ENCODE assay signal across 9 mouse cellular contexts in the genomic region with DNA sequence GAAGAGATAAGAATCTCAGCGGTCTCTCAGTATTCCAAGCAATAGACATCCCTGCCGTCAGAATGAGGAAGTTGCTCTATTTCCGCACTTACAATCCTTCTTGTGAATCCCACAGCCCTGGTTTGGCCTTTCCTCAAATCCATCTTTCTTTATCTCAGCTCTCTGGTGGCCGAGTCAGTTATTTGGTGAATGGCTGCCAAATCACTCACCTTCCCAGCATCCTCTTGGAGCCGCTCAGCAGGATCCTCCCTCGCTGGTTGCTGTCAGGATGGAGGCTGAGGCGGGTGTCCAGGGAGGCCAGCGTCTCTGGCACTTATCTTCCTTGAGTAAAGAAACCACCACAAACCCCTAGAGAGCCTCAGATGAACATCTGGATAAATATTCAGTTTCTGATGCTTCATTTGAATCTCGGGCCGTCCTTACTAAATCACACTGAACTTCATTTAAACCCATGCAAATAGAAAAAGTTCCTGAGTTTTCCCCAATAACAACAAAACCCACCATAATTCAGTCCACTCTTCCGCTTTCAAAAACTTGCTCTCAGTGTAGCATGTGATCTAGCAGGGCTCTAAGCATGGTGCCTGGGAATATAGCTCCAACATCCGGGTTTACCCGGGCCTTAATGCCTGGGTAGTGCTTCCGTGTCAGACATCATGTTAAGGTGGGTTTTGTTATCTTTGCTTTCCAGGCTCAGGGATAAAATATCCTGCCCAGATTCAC.
A peak's percentile ranks its signal among the peaks of the same experiment; 100 is the strongest.
DNase-seq lines count a peak whose midpoint lies in the region; ATAC-seq and TF ChIP-seq lines count a peak whose summit lies in the region.
"Had no signal": no experiment of that assay in that cellular context is flagged by ENCODE, and none has a peak within 500 bp of the region (broad histone marks: within the 10 kb centered on the region; RNA-seq: fewer than 3 reads in every experiment).

No protein-coding gene starts in this region.

- ATAC-seq in intestine, embryonic 16.5 days = peak; percentile 49; the same call in 1 of the 2 replicates
- ATAC-seq in intestine, embryonic 15.5 days = no peak
- no peak for ATAC-seq in embryonic facial prominence, embryonic 13.5 days (ENCODE audit: insufficient number of reproducible peaks, insufficient read depth, low FRiP score, low TSS enrichment, low read depth)
- ATAC-seq in lung, embryonic 15.5 days (ENCODE audit: borderline replicate concordance, extremely low read depth, low FRiP score, low TSS enrichment) = peak; percentile 23; the same call in 1 of the 2 replicates
- ATAC-seq in intestine, postnatal 0 days = no peak

- H3K4me3 ChIP-seq in intestine, embryonic 16.5 days (ENCODE audit: low read length) = no peak overlapping the region
- no peak overlapping the region for H3K4me3 ChIP-seq in intestine, embryonic 15.5 days (replicated peaks)
- no peak overlapping the region for H3K4me3 ChIP-seq in embryonic facial prominence, embryonic 13.5 days
- no peak overlapping the region for H3K4me3 ChIP-seq in lung, embryonic 15.5 days
- H3K4me3 ChIP-seq in layer of hippocampus, adult 2 months = no peak overlapping the region
- no peak overlapping the region for H3K4me3 ChIP-seq in intestine, postnatal 0 days (ENCODE audit: low read depth, low read length)
- H3K4me3 ChIP-seq: myocyte had no signal

- no peaks in the 10 kb centered on the region for H3K27me3 ChIP-seq in intestine, embryonic 16.5 days (replicated peaks; ENCODE audit: control insufficient read depth, insufficient read depth, low read length)
- no peaks in the 10 kb centered on the region for H3K27me3 ChIP-seq in intestine, embryonic 15.5 days (replicated peaks)
- no peaks in the 10 kb centered on the region for H3K27me3 ChIP-seq in embryonic facial prominence, embryonic 13.5 days
- no peaks in the 10 kb centered on the region for H3K27me3 ChIP-seq in lung, embryonic 15.5 days
- H3K27me3 ChIP-seq in intestine, postnatal 0 days (replicated peaks; ENCODE audit: control insufficient read depth, insufficient read depth, low read length) = no peaks in the 10 kb centered on the region

- H3K9ac ChIP-seq in intestine, embryonic 16.5 days (ENCODE audit: low read depth, low read length) = no peak overlapping the region
- H3K9ac ChIP-seq in intestine, embryonic 15.5 days = no peak overlapping the region
- H3K9ac ChIP-seq in embryonic facial prominence, embryonic 13.5 days = no peak overlapping the region
- H3K9ac ChIP-seq in lung, embryonic 15.5 days = no peak overlapping the region
- H3K9ac ChIP-seq in intestine, postnatal 0 days (ENCODE audit: low read depth, low read length) = no peak overlapping the region

- no peaks in the 10 kb centered on the region for H3K4me1 ChIP-seq in intestine, embryonic 16.5 days (ENCODE audit: control insufficient read depth, insufficient read depth, low read length)
- 0 out of 2 replicates have a peak, but pooled peaks cover 4% of the 10 kb centered on the region for H3K4me1 ChIP-seq in intestine, embryonic 15.5 days (replicated peaks)
- peaks cover 33% of the 10 kb centered on the region for H3K4me1 ChIP-seq in embryonic facial prominence, embryonic 13.5 days
- H3K4me1 ChIP-seq in lung, embryonic 15.5 days = peaks cover 51% of the 10 kb centered on the region
- H3K4me1 ChIP-seq in intestine, postnatal 0 days (replicated peaks; ENCODE audit: control insufficient read depth, insufficient read depth, low read length) = no peaks in the 10 kb centered on the region

- no peaks in the 10 kb centered on the region for H3K36me3 ChIP-seq in intestine, embryonic 16.5 days (ENCODE audit: control insufficient read depth, insufficient read depth, low read length)
- no peaks in the 10 kb centered on the region for H3K36me3 ChIP-seq in intestine, embryonic 15.5 days
- no peaks in the 10 kb centered on the region for H3K36me3 ChIP-seq in embryonic facial prominence, embryonic 13.5 days
- H3K36me3 ChIP-seq in lung, embryonic 15.5 days = no peaks in the 10 kb centered on the region
- no peaks in the 10 kb centered on the region for H3K36me3 ChIP-seq in intestine, postnatal 0 days (ENCODE audit: control insufficient read depth, insufficient read depth)

- 54% methylated on average over 14 of the region's 14 CpGs for WGBS in intestine, embryonic 16.5 days
- 59% methylated on average over 14 of the region's 14 CpGs for WGBS in intestine, embryonic 15.5 days
- 53% methylated on average over 14 of the region's 14 CpGs for WGBS in embryonic facial prominence, embryonic 13.5 days
- 35% methylated on average over 14 of the region's 14 CpGs for WGBS in lung, embryonic 15.5 days
- WGBS in intestine, postnatal 0 days = 65% methylated on average over 14 of the region's 14 CpGs

- no peak overlapping the region for H3K4me2 ChIP-seq in intestine, embryonic 16.5 days (ENCODE audit: low read depth, low read length)
- no peak overlapping the region for H3K4me2 ChIP-seq in intestine, embryonic 15.5 days (replicated peaks)
- H3K4me2 ChIP-seq in embryonic facial prominence, embryonic 13.5 days = no peak overlapping the region
- H3K4me2 ChIP-seq in lung, embryonic 15.5 days = no peak overlapping the region
- no peak overlapping the region for H3K4me2 ChIP-seq in intestine, postnatal 0 days (replicated peaks; ENCODE audit: low read depth)

- TF ChIP-seq CTCF in layer of hippocampus, adult 2 months (conservative IDR thresholded peaks at IDR 0.05) = no peak
- no peak for TF ChIP-seq CTCF in intestine, postnatal 0 days (IDR thresholded peaks at IDR 0.05; ENCODE audit: low read depth)

- intact Hi-C loops in heart, postnatal 10 days (cut with DNase I) = loop anchor here (5.0 kb wide), 3 partner anchors 55 to 355 kb away; no protein-coding TSS in a partner anchor

- H3K27ac ChIP-seq in intestine, embryonic 16.5 days (ENCODE audit: low read length) = no peak overlapping the region
- H3K27ac ChIP-seq in intestine, embryonic 15.5 days = no peak overlapping the region
- H3K27ac ChIP-seq in embryonic facial prominence, embryonic 13.5 days = 0 out of 2 replicates have a peak overlapping the region, but pooled peaks have one; percentile 11
- H3K27ac ChIP-seq in lung, embryonic 15.5 days = peak overlapping the region; percentile 66
- H3K27ac ChIP-seq in layer of hippocampus, adult 2 months = no peak overlapping the region
- H3K27ac ChIP-seq in intestine, postnatal 0 days (ENCODE audit: low read depth, low read length) = no peak overlapping the region

- peak; percentile 61 to 65 for DNase-seq in heart, postnatal 10 days
- no peak for DNase-seq in layer of hippocampus, adult 2 months (ENCODE audit: low spot score in 2 of 2)
- DNase-seq in spleen, postnatal 4 days (ENCODE audit: low spot score in 2 of 2) = no peak

- H3K9me3 ChIP-seq in intestine, embryonic 16.5 days (ENCODE audit: control insufficient read depth, low read length) = no peaks in the 10 kb centered on the region
- H3K9me3 ChIP-seq in intestine, embryonic 15.5 days = no peaks in the 10 kb centered on the region
- H3K9me3 ChIP-seq in embryonic facial prominence, embryonic 13.5 days = no peaks in the 10 kb centered on the region
- H3K9me3 ChIP-seq in lung, embryonic 15.5 days = no peaks in the 10 kb centered on the region
- no peaks in the 10 kb centered on the region for H3K9me3 ChIP-seq in intestine, postnatal 0 days (ENCODE audit: control insufficient read depth)

Comparison
In these comparisons a context has a peak if more than half of its experiments do, and no peak if none do; other contexts are left out.
1. ATAC-seq: peak in intestine, embryonic 16.5 days (single experiment) and lung, embryonic 15.5 days (single experiment); none in intestine, embryonic 15.5 days (single experiment), embryonic facial prominence, embryonic 13.5 days (single experiment) and intestine, postnatal 0 days (single experiment).
2. H3K27ac ChIP-seq: peak in embryonic facial prominence, embryonic 13.5 days (single experiment) and lung, embryonic 15.5 days (single experiment); none in intestine, embryonic 16.5 days (single experiment), intestine, embryonic 15.5 days (single experiment), layer of hippocampus, adult 2 months (single experiment) and intestine, postnatal 0 days (single experiment).
3. DNase-seq: peak in heart, postnatal 10 days (2 of 2); none in layer of hippocampus, adult 2 months (0 of 2) and spleen, postnatal 4 days (0 of 2).